ENCODE assay signal across 22 mouse cellular contexts in the genomic region with DNA sequence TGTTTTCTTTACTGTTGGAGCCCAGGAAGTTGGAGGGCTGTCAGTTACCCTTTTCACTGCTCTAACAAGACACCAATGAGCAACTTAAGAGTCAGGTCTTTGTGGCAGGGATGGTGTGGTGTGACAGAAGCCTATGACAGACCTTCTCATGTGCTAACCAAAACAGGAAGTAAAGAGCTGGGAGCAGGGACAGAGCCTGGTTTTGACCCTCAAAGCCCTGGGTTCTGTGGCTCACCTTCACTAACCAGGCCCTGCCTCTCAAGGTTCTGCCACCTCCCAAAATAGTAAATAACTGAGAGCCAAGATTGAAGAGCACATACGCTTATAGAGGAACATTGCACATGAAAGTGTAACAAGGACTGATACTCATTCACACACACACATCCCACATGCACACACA.
A peak's percentile ranks its signal among the peaks of the same experiment; 100 is the strongest.
DNase-seq lines count a peak whose midpoint lies in the region; ATAC-seq and TF ChIP-seq lines count a peak whose summit lies in the region.
"Had no signal": no experiment of that assay in that cellular context is flagged by ENCODE, and none has a peak within 500 bp of the region (broad histone marks: within the 10 kb centered on the region; RNA-seq: fewer than 3 reads in every experiment).

No protein-coding gene starts in this region.

- no peaks in the 10 kb centered on the region for H3K27me3 ChIP-seq in heart, adult 2 months (ENCODE audit: control insufficient read depth, insufficient read depth, low read length)
- H3K27me3 ChIP-seq: embryonic facial prominence, embryonic 13.5 days; hindbrain, embryonic 13.5 days; megakaryocyte, embryonic 14.5 days had no signal

- 0 out of 2 replicates have a peak, but pooled peaks have one; percentile 25 for ATAC-seq in megakaryocyte, adult 5-6 weeks (ENCODE audit: poor library complexity, severe bottlenecking)
- ATAC-seq in inflammation-experienced regulatory T-cells, adult 6 months, result no peak
- ATAC-seq: forebrain, embryonic 14.5 days; liver, postnatal 0 days had no signal

- intact Hi-C loops in heart, adult 2 months (cut with DNase I), result loop anchor here (5.0 kb wide), 1 partner anchor 68 kb away; no protein-coding TSS in a partner anchor
- intact Hi-C loops in heart, postnatal 10 days (cut with DNase I), result loop anchor here (5.0 kb wide), 1 partner anchor 68 kb away; no protein-coding TSS in a partner anchor

- TF ChIP-seq POLR2A in heart, adult 2 months (IDR thresholded peaks at IDR 0.05; ENCODE audit: insufficient read depth, low read depth, low read length), result no peak

- H3K79me2 ChIP-seq in heart, adult 2 months (replicated peaks; ENCODE audit: control insufficient read depth, insufficient read depth, low read length), result no peaks in the 10 kb centered on the region

- no peak overlapping the region for H3K9ac ChIP-seq in heart, adult 2 months (ENCODE audit: low read depth, low read length)
- H3K9ac ChIP-seq: embryonic facial prominence, embryonic 13.5 days; hindbrain, embryonic 13.5 days; liver, postnatal 0 days had no signal

- no peak for TF ChIP-seq CTCF in heart, adult 2 months (IDR thresholded peaks at IDR 0.05)
- no peak for TF ChIP-seq CTCF in layer of hippocampus, adult 2 months (conservative IDR thresholded peaks at IDR 0.05)

- H3K4me3 ChIP-seq in heart, adult 2 months, result no peak overlapping the region
- no peak overlapping the region for H3K4me3 ChIP-seq in layer of hippocampus, adult 2 months
- H3K4me3 ChIP-seq: embryonic facial prominence, embryonic 13.5 days; hindbrain, embryonic 13.5 days had no signal

- H3K27ac ChIP-seq in heart, adult 2 months, result peak overlapping the region; percentile 73
- H3K27ac ChIP-seq in layer of hippocampus, adult 2 months, result peak overlapping the region; percentile 46; the same call in 1 of the 2 replicates
- H3K27ac ChIP-seq: embryonic facial prominence, embryonic 13.5 days; hindbrain, embryonic 13.5 days had no signal

- no peaks in the 10 kb centered on the region for H3K36me3 ChIP-seq in heart, adult 2 months (ENCODE audit: control insufficient read depth, insufficient read depth, low read length)
- H3K36me3 ChIP-seq: embryonic facial prominence, embryonic 13.5 days; hindbrain, embryonic 13.5 days had no signal

- DNase-seq in heart, adult 2 months, result no peak
- DNase-seq in heart, postnatal 10 days, result no peak
- DNase-seq in layer of hippocampus, adult 2 months (ENCODE audit: low spot score in 2 of 2), result no peak
- no peak for DNase-seq in layer of hippocampus, adult 9-11 months
- no peak for DNase-seq in frontal cortex, postnatal 25 days (ENCODE audit: low spot score in 2 of 2)
- DNase-seq: cerebellum, adult 8-10 months; gastrocnemius, postnatal 36 days; kidney, adult 8-10 months; kidney, postnatal 14 days; left cerebral cortex, postnatal 4 days; liver; liver, postnatal 0 days; lung, postnatal 10 days; midbrain, embryonic 14.5 days; spleen, adult 18-20 months; thymus, postnatal 4 days had no signal

- no peak for TF ChIP-seq EP300 in heart, adult 2 months (IDR thresholded peaks at IDR 0.05; ENCODE audit: insufficient read depth, low read depth, low read length)

- WGBS in heart, adult 2 months, result 73% methylated on average over 1 of the region's 1 CpGs

- peaks cover 18% of the 10 kb centered on the region for H3K4me1 ChIP-seq in heart, adult 2 months (ENCODE audit: control insufficient read depth, insufficient read depth, low read length)
- H3K4me1 ChIP-seq: embryonic facial prominence, embryonic 13.5 days; hindbrain, embryonic 13.5 days had no signal
